Mouse (Mus musculus): ENCODE data around the gene Eml5. TPM values are rescaled to one million over a fixed set of nuclear protein-coding genes. Genes with fewer than 3 reads are reported as not detected.
A peak's percentile ranks its signal among the peaks of the same experiment; 100 is the strongest.

Eml5 gene
- polyA plus RNA-seq, 1 experiment = 84.6 TPM

DNA sequence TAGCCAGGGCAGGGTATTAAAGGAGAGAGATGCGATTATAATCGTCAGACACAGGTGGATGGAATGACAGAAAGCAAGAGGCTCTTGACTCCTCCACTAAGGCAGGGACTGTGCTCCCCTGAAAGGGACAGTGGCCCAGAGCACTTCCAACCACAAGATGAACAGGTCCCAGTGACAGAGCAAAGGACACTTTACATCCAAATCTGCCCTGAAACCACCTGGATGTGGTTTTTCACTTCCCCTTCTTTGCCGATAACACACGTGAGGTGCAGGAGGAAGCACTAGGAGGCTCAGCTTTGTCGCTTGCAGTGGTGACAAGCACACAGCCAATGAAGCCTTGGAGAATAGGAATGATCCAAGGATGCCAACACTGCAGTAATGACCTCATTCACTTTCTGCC is 101.0 kb downstream of the Eml5 start:
- TF ChIP-seq POLR2A (IDR thresholded peaks at IDR 0.05; ENCODE audit: extremely low read depth, insufficient read depth, low read length) = no peak
- TF ChIP-seq CTCF (IDR thresholded peaks at IDR 0.05; ENCODE audit: extremely low read depth, insufficient read depth, low read length) = no peak
- Histone ChIP-seq H3K27ac (ENCODE audit: insufficient read depth, low read length) (no peak overlapping the region), H3K4me1 (ENCODE audit: control insufficient read depth, insufficient read depth, low read length) (peaks cover 3% of the 10 kb centered on the region; the same call in 1 of the 2 replicates), H3K4me3 (ENCODE audit: insufficient read depth, low read length) (no peak overlapping the region)

DNA sequence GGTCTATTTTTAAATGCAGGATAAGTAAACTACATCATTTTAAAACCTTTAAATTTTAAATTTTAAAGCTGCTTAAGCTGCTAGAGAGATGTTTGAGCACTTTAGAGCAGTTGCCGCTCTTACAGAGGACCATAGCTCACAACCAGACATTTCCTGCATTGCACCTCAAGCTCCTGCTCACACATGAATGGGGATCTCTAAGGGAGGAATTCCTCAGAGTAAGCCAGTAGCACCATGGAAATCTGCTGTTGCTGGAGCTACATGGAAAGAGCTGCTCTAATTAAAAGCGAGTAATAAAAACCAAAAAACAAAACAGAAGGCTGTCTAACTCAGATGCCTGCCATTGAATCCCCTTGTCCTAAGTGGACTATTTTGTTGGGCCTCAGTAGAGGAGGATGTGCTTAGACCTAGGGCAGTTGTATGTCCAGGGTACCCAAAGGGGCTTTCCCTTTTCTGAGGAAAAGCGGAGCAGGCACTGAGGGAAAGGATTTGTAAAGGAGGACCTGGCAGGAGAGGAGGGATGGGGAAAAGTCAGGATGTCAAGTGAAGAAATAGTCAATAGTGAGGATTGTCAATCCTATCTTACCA is 105.5 kb downstream of the Eml5 start:
- H3K4me3 ChIP-seq (ENCODE audit: insufficient read depth, low read length) = no peak overlapping the region
- TF ChIP-seq CTCF (IDR thresholded peaks at IDR 0.05; ENCODE audit: extremely low read depth, insufficient read depth, low read length) (no peak), POLR2A (IDR thresholded peaks at IDR 0.05; ENCODE audit: extremely low read depth, insufficient read depth, low read length) (no peak)
- no peaks in the 10 kb centered on the region; the same call in 1 of the 2 replicates for H3K4me1 ChIP-seq (ENCODE audit: control insufficient read depth, insufficient read depth, low read length)
- no peak overlapping the region for H3K27ac ChIP-seq (ENCODE audit: insufficient read depth, low read length)

DNA sequence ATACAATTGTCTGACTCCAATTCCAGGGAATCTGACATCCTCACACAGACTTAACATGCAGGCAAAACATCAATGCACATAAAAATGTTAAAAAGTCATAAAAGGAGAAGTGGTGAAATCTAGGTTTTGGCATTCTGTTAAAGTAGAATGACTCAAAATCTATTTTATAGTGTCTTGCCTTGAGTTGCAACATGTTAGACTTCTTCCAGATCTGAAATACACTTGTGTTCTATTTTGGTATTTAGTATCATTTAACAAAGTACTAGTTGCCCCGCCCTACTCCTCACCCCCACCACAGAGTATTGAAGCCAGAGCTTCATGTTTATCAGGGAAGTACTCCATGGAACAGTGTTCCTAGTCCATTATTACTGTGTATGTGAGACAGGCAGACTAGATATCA is 117.0 kb downstream of the Eml5 start:
- Histone ChIP-seq H3K4me1 (ENCODE audit: control insufficient read depth, insufficient read depth, low read length) (no peaks in the 10 kb centered on the region; the same call in 1 of the 2 replicates), H3K4me3 (ENCODE audit: insufficient read depth, low read length) (no peak overlapping the region), H3K27ac (ENCODE audit: insufficient read depth, low read length) (no peak overlapping the region)
- TF ChIP-seq CTCF (IDR thresholded peaks at IDR 0.05; ENCODE audit: extremely low read depth, insufficient read depth, low read length) (no peak), POLR2A (IDR thresholded peaks at IDR 0.05; ENCODE audit: extremely low read depth, insufficient read depth, low read length) (no peak)

DNA sequence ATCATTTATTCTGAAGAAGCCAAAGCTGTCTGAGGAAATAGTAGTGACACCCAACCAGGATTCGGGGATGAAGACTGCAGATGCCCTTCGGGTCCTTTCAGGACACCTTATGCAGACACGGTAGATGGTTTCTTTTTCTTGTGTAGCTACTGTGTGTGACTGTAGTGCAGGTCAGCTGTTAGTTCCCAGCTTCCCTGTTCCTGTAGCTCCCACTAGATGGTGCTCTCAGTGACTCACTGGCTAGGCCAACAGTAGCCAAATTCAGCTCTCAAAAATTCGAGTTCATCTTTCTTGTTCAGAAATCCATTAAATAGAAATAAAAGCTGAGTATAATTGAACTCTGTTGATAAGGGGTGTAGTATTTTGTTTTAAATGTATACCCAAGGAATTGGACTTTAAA is 122.1 kb downstream of the Eml5 start:
- Histone ChIP-seq H3K27ac (ENCODE audit: insufficient read depth, low read length) (no peak overlapping the region), H3K4me3 (ENCODE audit: insufficient read depth, low read length) (no peak overlapping the region), H3K4me1 (ENCODE audit: control insufficient read depth, insufficient read depth, low read length) (no peaks in the 10 kb centered on the region; the same call in none of the 2 replicates)
- TF ChIP-seq CTCF (IDR thresholded peaks at IDR 0.05; ENCODE audit: extremely low read depth, insufficient read depth, low read length) (peak; percentile 65), POLR2A (IDR thresholded peaks at IDR 0.05; ENCODE audit: extremely low read depth, insufficient read depth, low read length) (no peak)

DNA sequence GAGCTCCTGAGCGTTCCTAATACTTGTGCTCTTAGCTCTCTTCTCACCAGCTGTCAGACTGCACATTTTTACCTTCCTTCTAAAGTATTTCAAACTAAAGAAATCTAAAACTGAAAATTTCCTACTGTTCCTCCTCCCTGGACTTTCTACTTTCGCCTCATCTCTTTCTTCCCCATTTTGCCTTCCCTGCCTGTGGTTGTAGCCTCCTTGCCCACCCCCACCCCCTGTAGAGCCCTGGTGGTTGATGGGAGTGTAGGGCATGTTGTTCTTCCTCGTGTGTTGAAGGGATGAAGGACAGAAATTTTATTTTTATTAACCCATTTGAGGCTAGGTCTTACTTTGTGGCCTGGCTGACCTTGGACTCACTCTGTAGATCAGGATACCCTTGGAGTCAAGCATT is 123.8 kb downstream of the Eml5 start:
- H3K4me3 ChIP-seq (ENCODE audit: insufficient read depth, low read length) = no peak overlapping the region
- TF ChIP-seq CTCF (IDR thresholded peaks at IDR 0.05; ENCODE audit: extremely low read depth, insufficient read depth, low read length) (no peak), POLR2A (IDR thresholded peaks at IDR 0.05; ENCODE audit: extremely low read depth, insufficient read depth, low read length) (no peak)
- H3K4me1 ChIP-seq (ENCODE audit: control insufficient read depth, insufficient read depth, low read length) = no peaks in the 10 kb centered on the region; the same call in none of the 2 replicates

DNA sequence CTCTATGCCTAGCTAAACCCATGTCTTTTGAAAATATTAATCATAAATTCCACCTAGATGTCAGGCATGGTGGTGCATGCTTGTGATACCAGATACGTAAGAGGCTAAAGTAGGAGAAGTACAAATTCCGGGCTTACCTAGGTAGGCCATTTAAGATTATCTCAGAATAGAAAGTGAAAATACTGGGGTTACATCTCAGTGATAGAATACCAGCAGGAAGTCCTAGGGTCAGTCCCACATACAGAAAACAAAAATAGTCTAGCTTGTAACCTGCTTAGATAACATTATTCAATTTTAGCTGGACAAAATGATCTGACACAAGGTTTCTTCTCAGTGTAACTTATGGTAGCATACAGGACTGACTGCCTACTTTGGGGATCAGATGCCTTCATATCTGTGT is 135.0 kb downstream of the Eml5 start:
- Histone ChIP-seq H3K27ac (ENCODE audit: insufficient read depth, low read length) (no peak overlapping the region), H3K4me3 (ENCODE audit: insufficient read depth, low read length) (no peak overlapping the region), H3K4me1 (ENCODE audit: control insufficient read depth, insufficient read depth, low read length) (no peaks in the 10 kb centered on the region)
- TF ChIP-seq CTCF (IDR thresholded peaks at IDR 0.05; ENCODE audit: extremely low read depth, insufficient read depth, low read length) (no peak), POLR2A (IDR thresholded peaks at IDR 0.05; ENCODE audit: extremely low read depth, insufficient read depth, low read length) (no peak)

More for the DNA sequence above, 123.8 kb downstream of the Eml5 start:
- no peak overlapping the region for H3K27ac ChIP-seq (ENCODE audit: insufficient read depth, low read length)

DNA sequence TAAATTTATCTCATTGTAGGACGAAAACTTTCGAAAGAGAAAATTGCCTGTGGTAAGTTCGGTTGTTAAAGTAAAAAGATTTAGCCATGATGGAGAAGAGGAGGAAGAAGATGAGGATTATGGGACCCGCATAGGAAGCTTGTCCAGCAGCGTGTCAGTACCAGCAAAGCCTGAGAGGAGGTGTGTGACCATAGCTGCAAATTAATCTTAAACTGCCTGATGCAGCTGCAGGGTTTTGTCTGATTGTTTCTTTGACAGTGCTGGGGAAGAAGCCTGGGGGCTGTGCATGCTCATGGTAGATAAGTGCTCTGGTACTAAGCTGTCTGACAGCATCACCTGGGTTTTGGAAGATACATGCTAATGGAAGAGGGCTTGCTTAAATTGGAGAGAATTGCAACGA is 141.6 kb downstream of the Eml5 start:
- Histone ChIP-seq H3K4me3 (ENCODE audit: insufficient read depth, low read length) (no peak overlapping the region), H3K4me1 (ENCODE audit: control insufficient read depth, insufficient read depth, low read length) (peaks cover 3% of the 10 kb centered on the region; the same call in 1 of the 2 replicates), H3K27ac (ENCODE audit: insufficient read depth, low read length) (no peak overlapping the region)
- TF ChIP-seq POLR2A (IDR thresholded peaks at IDR 0.05; ENCODE audit: extremely low read depth, insufficient read depth, low read length) (no peak), CTCF (IDR thresholded peaks at IDR 0.05; ENCODE audit: extremely low read depth, insufficient read depth, low read length) (no peak)

DNA sequence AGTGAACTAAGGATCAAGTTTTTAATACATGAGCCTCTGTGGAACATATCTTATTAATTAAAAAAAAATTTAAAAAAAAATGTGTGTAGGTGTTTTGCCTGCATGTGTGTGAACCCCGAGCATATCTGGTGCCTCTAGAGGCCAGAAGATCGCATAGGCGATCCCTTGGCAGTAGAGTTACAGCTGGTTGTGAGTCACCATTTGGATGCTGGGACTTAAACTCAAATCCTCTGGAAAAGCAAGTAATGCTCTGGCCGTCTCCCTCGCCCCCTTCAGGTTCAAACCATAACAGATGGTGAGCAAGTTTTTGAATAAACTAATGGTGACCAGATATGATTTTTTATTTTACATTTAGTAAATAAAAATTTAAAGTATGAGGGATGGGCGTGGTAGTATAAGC is 143.6 kb downstream of the Eml5 start:
- TF ChIP-seq CTCF (IDR thresholded peaks at IDR 0.05; ENCODE audit: extremely low read depth, insufficient read depth, low read length) (no peak), POLR2A (IDR thresholded peaks at IDR 0.05; ENCODE audit: extremely low read depth, insufficient read depth, low read length) (no peak)
- no peak overlapping the region for H3K27ac ChIP-seq (ENCODE audit: insufficient read depth, low read length)
- no peak overlapping the region for H3K4me3 ChIP-seq (ENCODE audit: insufficient read depth, low read length)
- H3K4me1 ChIP-seq (ENCODE audit: control insufficient read depth, insufficient read depth, low read length) = peaks cover 3% of the 10 kb centered on the region; the same call in 1 of the 2 replicates

DNA sequence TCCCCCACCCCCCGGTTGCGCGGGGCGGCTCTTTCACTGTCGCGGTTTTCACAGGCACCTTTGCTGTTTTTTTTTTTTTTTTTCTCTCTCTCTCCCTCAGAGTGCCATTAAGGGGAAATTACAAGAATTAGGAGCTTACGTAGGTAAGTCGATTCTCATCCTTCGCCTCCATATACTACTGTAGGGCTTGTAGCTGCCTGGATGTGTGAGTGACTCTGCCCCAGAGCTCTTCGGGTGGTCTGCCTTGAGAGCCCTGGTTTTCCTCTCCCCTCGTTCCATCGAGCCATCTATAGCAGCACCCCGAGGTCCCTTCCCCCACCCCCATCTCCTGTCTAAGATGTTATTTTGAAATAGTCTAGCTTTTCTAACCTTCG is 153.9 kb downstream of the Eml5 start:
- H3K27ac ChIP-seq (ENCODE audit: insufficient read depth, low read length) = peak overlapping the region; percentile 86; the same call in 1 of the 2 replicates
- peak overlapping the region; percentile 95 for H3K4me3 ChIP-seq (ENCODE audit: insufficient read depth, low read length)
- H3K4me1 ChIP-seq (ENCODE audit: control insufficient read depth, insufficient read depth, low read length) = peaks cover 3% of the 10 kb centered on the region; the same call in 1 of the 2 replicates
- TF ChIP-seq CTCF (IDR thresholded peaks at IDR 0.05; ENCODE audit: extremely low read depth, insufficient read depth, low read length) (no peak), POLR2A (IDR thresholded peaks at IDR 0.05; ENCODE audit: extremely low read depth, insufficient read depth, low read length) (no peak)

DNA sequence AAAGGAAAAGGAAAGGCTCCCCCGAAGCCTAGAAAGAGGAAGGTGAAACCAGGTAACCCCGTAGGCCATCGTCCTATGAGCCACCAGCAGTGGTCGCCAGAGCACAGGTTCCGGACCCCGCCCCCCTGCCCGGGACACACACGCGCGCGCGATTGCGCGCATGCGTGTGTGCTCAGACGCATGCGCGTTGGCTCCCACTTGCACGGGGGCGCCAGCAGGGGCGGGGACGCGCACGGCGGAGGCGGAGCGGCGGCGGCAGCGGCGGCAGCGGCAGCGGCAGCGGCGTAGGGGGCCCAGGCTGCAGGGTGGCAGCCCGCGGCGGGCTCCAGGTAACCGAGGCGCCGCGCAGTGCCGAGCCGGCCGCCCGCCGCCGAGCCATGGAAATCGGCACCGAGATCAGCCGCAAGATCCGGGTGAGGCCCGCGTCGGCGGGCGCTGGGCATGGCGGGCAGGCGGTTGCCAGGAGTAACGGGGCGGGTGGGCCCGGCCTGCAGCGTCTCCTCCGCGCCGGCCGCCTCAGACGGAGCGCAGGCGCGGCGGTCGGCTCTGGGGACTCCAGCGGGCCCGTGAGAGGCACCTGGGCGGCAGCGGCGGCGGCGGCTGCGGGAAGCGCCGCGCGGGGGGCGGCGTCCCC is 154.4 kb downstream of the Eml5 start, which contains the start of gene Zc3h14:
Zc3h14 (plus strand) TSS at position 219 of the 634 bp plus-strand sequence.
- Histone ChIP-seq H3K27ac (ENCODE audit: insufficient read depth, low read length) (peak within 1 kb of the TSS; percentile 86; the same call in 1 of the 2 replicates), H3K4me1 (ENCODE audit: control insufficient read depth, insufficient read depth, low read length) (peaks cover 3% of the 10 kb centered on the region; the same call in 1 of the 2 replicates), H3K4me3 (ENCODE audit: insufficient read depth, low read length) (peak within 1 kb of the TSS; percentile 95)
- TF ChIP-seq POLR2A (IDR thresholded peaks at IDR 0.05; ENCODE audit: extremely low read depth, insufficient read depth, low read length) = 0 out of 2 replicates have a peak, but pooled peaks have one; percentile 18
- TF ChIP-seq CTCF (IDR thresholded peaks at IDR 0.05; ENCODE audit: extremely low read depth, insufficient read depth, low read length) = peak; percentile 45
